Mouse (Mus musculus) cerebellum, adult 9-10 months (tissue): ENCODE measurements around the gene Swi5.

Source experiments
- DNase-seq: peaks from one replicate; pipeline ENCODE4 v3.0.0; 2022

Swi5 gene

DNA sequence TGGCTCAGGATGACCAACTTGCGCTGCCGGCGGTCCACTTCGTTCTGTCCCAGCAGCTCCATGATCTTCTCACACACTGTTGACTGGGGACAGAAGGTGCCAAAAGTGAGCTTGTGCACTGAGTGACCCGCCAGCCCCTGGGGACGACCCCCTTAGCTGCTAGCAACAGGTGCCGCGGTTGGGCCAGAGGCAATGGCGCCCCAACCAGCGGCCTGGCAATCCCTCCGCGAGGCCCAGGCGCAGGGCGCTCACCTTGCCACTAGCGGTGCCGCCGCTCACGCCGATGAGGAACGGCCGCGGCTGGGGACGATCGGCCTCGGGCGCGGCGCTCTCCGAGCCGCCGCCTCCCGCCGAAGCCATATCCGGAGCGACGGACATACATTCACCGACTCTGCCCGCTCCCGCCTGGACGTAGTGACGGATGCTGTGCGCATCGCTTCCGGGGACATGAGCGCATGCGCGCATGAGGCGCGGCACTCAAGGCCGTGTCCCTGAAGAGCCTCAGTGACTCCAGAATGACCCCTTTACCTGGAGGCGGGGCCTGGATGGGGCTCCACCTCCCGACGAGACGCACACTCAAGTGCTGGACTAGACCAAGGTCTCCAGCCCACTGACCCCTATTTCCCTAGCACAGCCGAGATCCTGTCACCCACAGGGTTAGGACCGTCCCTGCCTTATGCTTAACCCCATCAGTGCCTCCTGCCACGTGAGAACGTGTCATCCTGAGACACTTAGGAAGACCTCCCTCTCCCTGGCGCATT, 28.0 kb downstream of the Swi5 start, which contains the start of gene Uck1:
Gene Uck1 (minus strand): TSS at position 503 of the 761 bp plus-strand sequence.
- DNase-seq: peak; percentile 91

- DNase-seq: no peak
Observed at GRCm38 (mm10) chr2:32258887-32259533, 28.9 kb downstream of the Swi5 start.

DNA sequence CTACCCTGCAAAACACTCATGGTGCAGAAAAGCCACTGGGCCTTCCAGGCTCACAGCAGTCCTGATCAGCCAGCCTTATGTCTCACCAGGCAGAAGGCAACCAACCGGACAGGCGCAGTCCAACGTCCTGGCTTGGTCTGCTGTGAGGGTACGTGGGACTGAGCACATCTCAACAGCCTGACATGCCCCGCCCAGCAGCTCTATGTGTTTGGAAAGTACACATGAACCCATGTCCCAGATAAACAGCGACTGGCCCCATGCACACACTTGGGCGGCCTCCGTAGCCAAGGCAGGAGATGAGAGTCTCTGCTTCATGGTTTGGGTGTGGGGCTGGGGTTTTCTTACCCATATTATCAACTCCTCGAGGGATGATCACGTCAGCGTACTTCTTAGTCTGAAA, 31.6 kb downstream of the Swi5 start:
- DNase-seq: no peak

DNA sequence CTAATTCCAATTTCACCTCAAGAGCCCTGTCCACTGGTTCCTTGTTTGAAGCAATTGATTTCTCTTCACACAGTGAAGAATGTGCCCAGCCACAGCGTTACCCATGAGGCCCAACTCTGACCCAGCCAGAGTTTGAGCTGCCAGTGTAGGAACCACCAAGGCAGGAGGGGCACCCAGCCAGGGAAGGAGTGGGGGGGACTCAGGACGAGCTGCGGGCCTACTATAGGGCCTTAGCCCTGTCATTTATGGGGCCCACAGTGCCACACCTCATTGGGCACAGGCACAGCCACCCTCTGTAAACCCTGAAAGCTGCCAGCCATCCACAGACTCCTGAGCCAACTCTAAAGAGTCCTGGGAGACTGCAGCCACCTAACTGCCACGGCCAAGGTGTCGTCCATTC, 33.3 kb downstream of the Swi5 start:
- DNase-seq: no peak

GRCm38 (mm10) chr2:32253352-32253751, 34.5 kb downstream of the Swi5 start:
- DNase-seq: no peak

GRCm38 (mm10) chr2:32252658-32253057, 35.2 kb downstream of the Swi5 start:
- peak; percentile 22 for DNase-seq

GRCm38 (mm10) chr2:32251791-32252527, 35.9 kb downstream of the Swi5 start:
- peak; percentile 36 for DNase-seq

- DNase-seq: no peak
Observed at GRCm38 (mm10) chr2:32248377-32249361, 39.2 kb downstream of the Swi5 start.

GRCm38 (mm10) chr2:32246741-32247140, 41.1 kb downstream of the Swi5 start:
- no peak for DNase-seq

GRCm38 (mm10) chr2:32242986-32243385, 44.9 kb downstream of the Swi5 start:
- no peak for DNase-seq

DNA sequence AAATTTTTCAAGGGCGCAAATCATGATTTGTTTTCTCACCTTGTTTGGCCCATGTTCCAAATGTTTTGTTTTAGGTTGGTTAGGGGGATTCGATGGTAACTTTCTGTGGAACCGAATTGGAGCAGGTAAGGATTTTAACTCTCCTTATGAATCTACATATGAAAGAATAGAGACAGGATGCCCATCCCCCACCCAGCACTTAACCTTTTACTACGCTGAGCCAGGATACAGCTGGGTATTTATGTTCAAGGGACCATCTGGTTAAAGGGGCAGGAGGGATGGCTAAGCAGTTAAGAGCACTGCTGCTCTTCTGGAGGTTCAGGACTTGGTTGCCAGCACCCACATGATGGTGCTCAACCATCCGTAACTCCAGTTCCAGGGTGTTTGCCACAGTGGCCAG, 47.3 kb downstream of the Swi5 start:
- no peak for DNase-seq

DNA sequence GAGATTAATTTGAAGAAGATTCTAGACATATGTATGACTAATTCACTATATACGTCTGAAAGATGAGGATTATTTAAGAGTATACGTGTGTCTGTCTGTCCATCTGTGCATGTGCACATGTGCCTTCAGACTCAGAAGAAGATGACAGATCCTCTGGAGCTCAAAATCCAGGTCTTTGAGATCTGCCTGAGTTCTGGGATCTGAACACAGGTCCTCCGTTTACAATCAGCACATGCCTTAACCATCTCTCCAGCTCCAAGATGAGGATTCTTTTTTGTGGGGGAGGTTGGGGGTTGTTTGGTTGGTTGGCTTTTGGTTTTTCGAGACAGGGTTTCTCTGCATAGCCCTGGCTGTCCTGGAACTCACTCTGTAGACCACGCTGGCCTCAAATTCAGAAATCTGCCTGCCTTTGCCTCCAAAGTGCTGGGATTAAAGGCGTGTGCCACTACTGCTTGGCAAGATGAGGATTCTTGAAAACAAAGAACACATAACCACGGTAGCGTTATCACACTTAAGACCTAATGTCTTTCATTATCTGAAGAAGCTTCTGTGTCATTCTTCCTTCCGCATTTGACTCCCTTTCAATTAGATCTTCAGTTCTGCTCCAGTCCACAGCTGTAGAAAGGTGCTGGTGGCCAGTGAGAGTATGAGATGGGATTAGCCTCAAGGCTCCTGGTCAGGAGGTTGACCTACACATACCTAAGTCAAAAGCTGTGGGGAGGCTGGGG, 49.0 kb downstream of the Swi5 start:
- DNase-seq: no peak

- no peak for DNase-seq
Observed at GRCm38 (mm10) chr2:32237571-32237970, 50.3 kb downstream of the Swi5 start.

GRCm38 (mm10) chr2:32236760-32237487, 51.0 kb downstream of the Swi5 start:
- DNase-seq: peak; percentile 82

GRCm38 (mm10) chr2:32235886-32236759, 51.8 kb downstream of the Swi5 start, which contains the start of gene Pomt1:
Gene Pomt1 (plus strand): TSS chr2:32236590.
- peak; percentile 91 for DNase-seq

DNA sequence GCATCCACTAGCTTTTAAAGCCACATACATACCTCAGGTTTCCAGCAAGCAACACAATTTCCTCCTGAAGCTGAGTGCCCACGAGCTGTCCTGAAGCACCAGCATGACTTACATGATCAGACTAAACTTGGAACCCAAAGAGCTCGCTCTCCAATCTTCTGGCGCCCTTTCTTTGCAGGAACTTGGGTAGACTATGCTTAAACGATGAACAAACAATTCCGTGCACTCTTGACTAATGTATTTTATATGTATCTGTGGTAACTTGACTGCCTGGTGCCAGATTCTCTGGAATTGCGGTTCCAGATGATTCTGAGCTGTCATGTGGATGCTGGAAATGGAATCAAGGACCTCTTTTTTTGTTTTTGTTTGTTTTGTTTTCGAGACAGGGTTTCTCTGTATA, 52.4 kb downstream of the Swi5 start:
- no peak for DNase-seq
